Mouse (Mus musculus) kidney, adult 9 months (tissue): Measurements from ENCODE around the gene Slc6a19.
"Not testable (repeated sequence)": the region's sequence is repeated elsewhere in the genome, so short reads cannot be mapped to it uniquely, and the experiment has no call there.

ENCODE experiments used
- DNase-seq: peaks from one replicate; pipeline ENCODE4 v3.0.0; 2022

Slc6a19 gene

GRCm38 (mm10) chr13:73712228-73712627 is 7.6 kb upstream of the Slc6a19 start:
- no peak for DNase-seq

DNA sequence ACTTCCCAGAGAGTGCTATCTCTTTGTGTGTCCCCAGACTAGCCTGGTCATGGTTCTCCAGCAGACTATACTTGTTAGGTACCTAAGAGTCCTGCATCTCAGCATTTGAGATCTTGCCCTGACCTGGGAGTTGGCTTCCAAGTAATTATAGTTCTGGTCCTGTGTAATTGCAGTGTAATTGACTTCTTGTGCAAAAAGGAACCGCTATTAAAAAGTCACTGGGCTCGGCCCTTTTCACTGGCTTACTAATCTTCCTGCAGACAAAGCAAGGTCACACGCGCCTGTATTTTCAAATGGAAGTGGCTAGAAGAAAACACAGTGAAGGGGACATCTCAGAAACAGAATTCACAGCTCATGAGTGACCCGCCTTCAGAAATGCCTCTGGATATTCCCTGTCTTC is 7.1 kb upstream of the Slc6a19 start:
- peak; percentile 62 for DNase-seq

- peak; percentile 82 for DNase-seq
Measured at GRCm38 (mm10) chr13:73711221-73711620, 6.6 kb upstream of the Slc6a19 start.

GRCm38 (mm10) chr13:73709491-73709890 is 4.8 kb upstream of the Slc6a19 start:
- peak; percentile 83 for DNase-seq

DNA sequence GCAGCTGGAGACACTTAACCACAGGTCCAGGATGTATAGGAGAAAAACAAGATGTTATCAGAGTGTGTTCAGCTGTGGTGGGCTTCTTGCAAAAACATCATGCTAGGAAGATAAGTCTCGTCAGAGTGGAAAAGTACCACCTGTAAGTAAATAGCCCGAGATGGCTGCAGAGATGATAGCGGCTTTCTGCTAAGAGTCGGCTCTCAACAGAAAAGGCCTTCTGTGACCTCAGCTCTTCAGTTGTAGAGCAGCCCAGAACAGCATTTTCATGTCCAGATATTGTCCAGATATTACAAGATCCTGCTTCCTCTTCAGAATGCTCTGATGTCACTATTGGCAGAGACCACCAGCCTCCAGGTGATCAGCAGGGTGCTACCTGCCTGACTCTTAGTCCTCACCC is 1.2 kb downstream of the Slc6a19 start:
- not testable (repeated sequence) for DNase-seq

- DNase-seq: no peak
Measured at GRCm38 (mm10) chr13:73702776-73703175, 1.9 kb downstream of the Slc6a19 start.

GRCm38 (mm10) chr13:73701161-73701883 is 3.3 kb downstream of the Slc6a19 start:
- peak; percentile 67 for DNase-seq

DNA sequence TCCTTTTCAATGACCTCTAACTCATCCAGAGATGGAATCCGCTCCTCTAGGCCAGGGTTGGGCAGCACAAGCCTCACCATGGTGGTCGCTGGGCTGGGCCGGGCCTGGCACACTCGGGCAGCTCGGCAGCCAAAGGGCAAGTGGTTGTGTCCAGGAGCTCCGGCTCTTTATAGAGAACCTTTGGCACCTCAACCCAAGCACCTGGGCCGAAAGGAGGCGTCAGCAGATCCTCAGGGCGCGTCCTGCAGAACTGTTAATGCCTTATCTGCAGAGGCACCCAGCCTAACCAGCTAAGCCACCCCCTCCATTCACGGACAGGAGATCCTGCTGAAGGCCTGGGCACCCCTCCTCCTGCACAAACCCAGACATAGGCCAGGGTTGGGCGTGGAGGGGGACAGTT is 4.1 kb downstream of the Slc6a19 start:
- DNase-seq: peak; percentile 85

DNA sequence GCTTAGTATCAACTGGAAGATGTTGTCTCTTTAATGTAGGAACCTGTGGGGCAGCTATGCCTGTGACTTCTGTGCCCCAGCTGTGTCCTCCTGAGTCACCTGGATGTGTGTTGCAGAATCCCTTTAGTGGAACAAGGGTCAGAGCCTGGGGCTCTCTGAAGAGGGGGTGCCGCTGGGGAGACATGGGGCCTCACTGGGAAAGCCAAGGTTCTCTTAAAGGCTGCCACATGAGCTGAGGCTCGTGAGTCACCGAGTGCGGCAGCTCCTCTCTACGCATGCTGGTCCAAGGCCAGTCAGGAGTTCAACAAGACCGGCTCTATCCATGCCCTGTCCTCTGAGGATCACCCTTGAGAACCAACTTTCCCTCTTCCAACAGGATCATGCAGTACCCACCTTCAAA is 5.0 kb downstream of the Slc6a19 start:
- DNase-seq: no peak

DNA sequence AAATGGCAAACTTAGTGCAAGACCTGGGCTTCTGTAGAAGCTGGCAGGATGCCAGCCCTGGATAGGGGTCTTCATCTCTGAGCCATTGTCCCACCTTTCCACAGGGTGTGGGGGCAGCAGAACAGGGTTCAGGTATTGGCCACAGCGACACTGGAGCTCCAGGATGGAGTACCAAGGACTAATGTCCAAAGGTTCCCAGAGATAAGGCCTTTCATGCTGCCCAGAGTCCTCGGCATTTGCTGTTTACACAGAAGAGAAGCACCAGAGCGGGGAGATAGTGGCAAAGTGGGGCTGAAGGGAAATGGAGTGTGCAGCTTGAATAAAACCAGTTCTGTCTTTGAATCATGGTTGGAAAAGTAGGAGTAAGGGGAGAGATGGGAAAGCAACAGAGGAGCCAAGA is 8.1 kb downstream of the Slc6a19 start:
- no peak for DNase-seq

DNA sequence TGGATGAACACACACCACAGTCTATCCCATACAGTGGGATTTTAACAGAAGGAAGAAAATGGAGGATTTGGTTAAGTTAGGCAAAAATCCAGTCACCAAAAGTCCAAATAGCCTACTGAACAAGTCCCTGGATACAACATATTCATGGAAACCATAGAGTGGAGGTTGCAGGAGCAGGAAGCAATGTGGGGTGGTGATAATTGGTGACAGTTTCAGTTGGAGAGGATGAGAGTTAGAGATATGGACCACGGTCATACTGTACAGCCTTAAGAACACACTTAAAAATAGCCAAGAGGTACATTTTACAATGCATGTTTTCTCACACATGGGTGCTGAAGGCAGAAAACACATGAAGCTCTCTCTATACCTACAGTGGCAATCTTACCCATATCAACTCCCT is 9.7 kb downstream of the Slc6a19 start:
- no peak for DNase-seq

- DNase-seq: no peak
Measured at GRCm38 (mm10) chr13:73693333-73693732, 11.3 kb downstream of the Slc6a19 start.

- DNase-seq: peak; percentile 99
Measured at GRCm38 (mm10) chr13:73692249-73692868, 12.3 kb downstream of the Slc6a19 start.

- no peak for DNase-seq
Measured at GRCm38 (mm10) chr13:73688934-73689333, 15.7 kb downstream of the Slc6a19 start.

DNA sequence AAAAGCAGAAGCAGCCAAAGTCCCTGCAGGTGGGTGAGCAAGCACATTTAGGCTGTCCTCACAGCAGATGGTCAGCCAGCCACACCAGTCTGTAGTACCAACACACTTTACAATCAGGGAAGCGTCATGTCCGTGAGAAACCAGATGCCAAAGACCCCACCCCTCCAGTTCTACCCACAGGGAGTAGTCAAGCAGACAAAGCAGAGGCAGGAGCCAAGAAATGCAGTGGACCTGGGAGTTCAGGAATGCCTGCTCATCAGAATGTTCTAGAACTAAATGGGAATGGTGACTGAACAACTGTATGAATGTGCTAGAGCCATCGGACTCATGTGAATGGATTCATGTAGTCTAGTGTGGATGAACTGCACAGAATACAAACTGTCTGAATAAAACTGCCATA is 17.1 kb downstream of the Slc6a19 start:
- DNase-seq: peak; percentile 61

DNA sequence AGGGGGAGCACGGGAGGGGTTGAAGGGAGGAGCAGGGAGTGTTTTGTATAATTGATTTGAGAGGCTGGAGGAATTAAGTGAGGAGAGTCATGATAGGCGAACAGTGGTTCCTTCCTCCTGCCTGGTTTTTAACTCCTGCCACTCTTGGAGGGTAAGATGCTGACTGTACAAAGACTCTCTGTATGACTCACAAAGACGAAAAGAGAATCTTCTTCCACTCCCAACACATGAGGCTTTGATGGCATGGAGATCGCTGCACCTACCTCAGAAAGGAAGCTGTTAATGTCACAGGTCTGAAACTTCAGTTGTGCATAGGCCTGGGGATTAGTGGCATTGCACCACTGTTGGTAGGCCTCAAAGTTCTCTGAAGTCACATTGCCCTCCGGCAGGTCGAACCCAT is 19.2 kb downstream of the Slc6a19 start:
- no peak for DNase-seq

GRCm38 (mm10) chr13:73684412-73684811 is 20.3 kb downstream of the Slc6a19 start:
- peak; percentile 73 for DNase-seq

GRCm38 (mm10) chr13:73683682-73684081 is 21.0 kb downstream of the Slc6a19 start:
- DNase-seq: peak; percentile 62

GRCm38 (mm10) chr13:73682226-73682625 is 22.4 kb downstream of the Slc6a19 start:
- DNase-seq: no peak

DNA sequence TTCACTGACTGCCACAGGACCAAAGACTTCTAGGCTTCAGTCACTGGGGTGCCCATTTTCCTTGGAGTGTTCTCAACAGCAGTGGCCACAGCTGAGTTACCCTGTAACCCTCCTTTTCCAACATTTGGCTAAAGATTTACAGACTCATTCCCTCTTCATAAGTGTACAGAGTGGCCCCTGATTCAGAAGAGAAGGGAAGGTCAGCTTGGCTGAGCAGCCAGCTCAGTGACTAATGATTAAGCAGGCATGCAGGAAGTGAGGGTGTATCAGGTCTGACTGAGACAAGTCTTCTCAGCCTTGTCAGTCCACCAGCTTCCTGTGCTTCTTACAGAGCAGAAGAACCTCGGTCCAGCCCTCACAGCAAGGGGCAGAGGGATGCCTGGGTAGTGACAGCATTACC is 24.3 kb downstream of the Slc6a19 start:
- peak; percentile 93 for DNase-seq

DNA sequence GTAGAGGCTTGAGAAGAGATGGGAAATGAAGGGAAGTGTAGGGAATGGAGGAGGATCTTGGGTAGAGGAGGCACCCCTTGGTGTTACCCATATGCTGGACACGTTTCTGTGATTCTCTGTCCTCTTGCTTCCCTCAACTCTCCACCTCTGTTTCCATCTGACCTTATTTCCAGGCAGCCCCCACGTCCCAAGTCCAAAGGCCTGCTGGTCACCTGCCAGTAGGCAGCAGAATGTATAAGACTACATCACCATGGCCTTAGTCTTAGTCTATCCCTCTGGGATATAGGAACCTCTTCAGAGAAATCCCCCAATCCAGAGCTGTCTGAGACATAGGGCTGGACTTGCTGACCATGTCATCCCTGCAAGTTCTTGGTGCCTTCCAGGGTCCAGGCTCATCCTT is 25.4 kb downstream of the Slc6a19 start:
- peak; percentile 75 for DNase-seq

- peak; percentile 77 for DNase-seq
Measured at GRCm38 (mm10) chr13:73677853-73678252, 26.8 kb downstream of the Slc6a19 start, which contains the start of gene Slc6a18. TSS of gene Slc6a18 (minus strand) at chr13:73678023.

GRCm38 (mm10) chr13:73675161-73675560 is 29.5 kb downstream of the Slc6a19 start:
- peak; percentile 84 for DNase-seq

GRCm38 (mm10) chr13:73660163-73660695 is 44.4 kb downstream of the Slc6a19 start:
- DNase-seq: peak; percentile 74
